Mouse (Mus musculus) macrophage (primary cell): ENCODE measurements around the gene Psmb2. TPM values are rescaled to one million over a fixed set of nuclear protein-coding genes. Genes with fewer than 3 reads are reported as not detected.

ENCODE experiments used
- H3K27ac ChIP-seq: fragments of 350-480 bp; formaldehyde crosslinking; 2 replicates; pipeline ENCODE4 v1.9.0; 2021
- H3K36me3 ChIP-seq: fragments of 350-480 bp; formaldehyde crosslinking; 2 replicates; pipeline ENCODE4 v1.9.0; 2021; ENCODE audit errors: inconsistent target
- H3K4me3 ChIP-seq: fragments of 350-480 bp; formaldehyde crosslinking; 2 replicates; pipeline ENCODE4 v1.9.0; 2021; ENCODE audit errors: inconsistent target
- H3K79me2 ChIP-seq: fragments of 350-480 bp; formaldehyde crosslinking; 2 replicates; pipeline ENCODE4 v1.9.0; 2021; ENCODE audit errors: inconsistent target
- WGBS: methylation state at CpG from one replicate; pipeline ENCODE4 v1.1.7; 2026; ENCODE audit warnings: inconsistent platforms; ENCODE audit not compliant: missing documents; 5-methylcytosine and 5-hydroxymethylcytosine counted together
- polyA plus RNA-seq: library from polyadenylated mRNA; stranded (reverse); fragments of 250-400 nt; gene quantifications from 3 replicates; pipeline ENCODE4 v1.2.4, GENCODE M21; 2018; ENCODE audit warnings: inconsistent platforms

Gene Psmb2
- polyA plus RNA-seq, 1 experiment from 2014 or later = 164 TPM

GRCm38 (mm10) chr4:126752608-126753141 is 75.2 kb downstream of the Psmb2 start:
- Histone ChIP-seq H3K79me2 (peaks cover 23% of the 10 kb centered on the region; the same call in 1 of the 2 replicates), H3K36me3 (peaks cover 9% of the 10 kb centered on the region; the same call in 1 of the 2 replicates), H3K27ac (0 out of 2 replicates have a peak overlapping the region, but pooled peaks have one; percentile 29), H3K4me3 (peak overlapping the region; percentile 90)
- WGBS = 1% methylated on average over 23 of the region's 23 CpGs

- Histone ChIP-seq H3K79me2 (peaks cover 23% of the 10 kb centered on the region; the same call in 1 of the 2 replicates), H3K27ac (peak within 1 kb of the TSS; percentile 62), H3K36me3 (peaks cover 5% of the 10 kb centered on the region; the same call in 1 of the 2 replicates), H3K4me3 (peak within 1 kb of the TSS; percentile 90)
- under 1% methylated on average over 66 of the region's 71 CpGs for WGBS
Observed at GRCm38 (mm10) chr4:126753268-126754230, 76.1 kb downstream of the Psmb2 start, which contains the start of the genes Ncdn and AU040320. Ncdn (minus strand) TSS chr4:126753438. AU040320 (plus strand) TSS chr4:126753544.

GRCm38 (mm10) chr4:126754231-126754611 is 76.8 kb downstream of the Psmb2 start:
- WGBS = under 1% methylated on average over 12 of the region's 12 CpGs
- peaks cover 23% of the 10 kb centered on the region; the same call in 1 of the 2 replicates for H3K79me2 ChIP-seq
- H3K4me3 ChIP-seq = peak overlapping the region; percentile 90
- peaks cover under 1% of the 10 kb centered on the region; the same call in 1 of the 2 replicates for H3K36me3 ChIP-seq
- H3K27ac ChIP-seq = peak overlapping the region; percentile 62

DNA sequence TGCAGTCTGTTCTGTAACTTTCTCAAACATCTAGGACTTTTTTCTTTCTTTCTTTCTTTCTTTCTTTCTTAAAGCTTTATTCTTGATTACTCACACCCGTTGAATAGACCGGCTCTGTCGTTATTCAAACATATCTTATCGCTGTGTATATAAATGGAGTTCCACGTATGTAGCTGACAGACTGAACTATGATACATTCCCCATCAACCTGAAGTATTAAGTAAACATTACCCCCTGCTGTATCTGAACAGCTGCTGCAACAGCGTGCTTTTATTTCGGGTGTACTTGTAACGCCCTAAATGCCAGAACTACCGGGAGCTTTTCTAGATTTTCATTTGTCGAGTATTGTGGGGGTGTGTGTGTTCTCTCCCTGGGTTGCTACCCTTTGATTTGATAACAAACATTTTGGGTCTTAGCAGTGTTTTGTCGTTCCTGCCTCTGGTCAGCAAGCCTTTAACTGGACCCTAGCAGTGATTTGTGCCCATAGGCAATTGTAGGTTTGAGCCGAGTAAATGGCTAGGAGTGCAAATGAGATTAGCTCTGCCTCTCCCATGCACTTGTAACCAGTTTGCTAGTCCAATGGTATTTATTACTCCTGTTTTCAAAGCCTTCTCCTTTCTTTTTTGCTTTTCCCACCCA is 77.4 kb downstream of the Psmb2 start:
- Histone ChIP-seq H3K27ac (no peak overlapping the region), H3K36me3 (peaks cover 2% of the 10 kb centered on the region; the same call in 1 of the 2 replicates), H3K4me3 (peak overlapping the region; percentile 90; the same call in 1 of the 2 replicates), H3K79me2 (peaks cover 23% of the 10 kb centered on the region; the same call in 1 of the 2 replicates)
- 80% methylated on average over 12 of the region's 12 CpGs for WGBS

- Histone ChIP-seq H3K27ac (no peak overlapping the region), H3K4me3 (no peak overlapping the region), H3K36me3 (peaks cover 18% of the 10 kb centered on the region), H3K79me2 (peaks cover 23% of the 10 kb centered on the region; the same call in 1 of the 2 replicates)
- 96% methylated on average over 4 of the region's 4 CpGs for WGBS
Observed at GRCm38 (mm10) chr4:126756766-126757165, 79.3 kb downstream of the Psmb2 start.

- peaks cover 15% of the 10 kb centered on the region; the same call in 1 of the 2 replicates for H3K79me2 ChIP-seq
- 90% methylated on average over 5 of the region's 5 CpGs for WGBS
- H3K27ac ChIP-seq = no peak overlapping the region
- H3K4me3 ChIP-seq = no peak overlapping the region
- H3K36me3 ChIP-seq = peaks cover 32% of the 10 kb centered on the region
Observed at GRCm38 (mm10) chr4:126758299-126758698, 80.9 kb downstream of the Psmb2 start.

Other genes starting within 250 kb of the Psmb2 start
- gene Ago3, start 248.1 kb upstream of the Psmb2 start, polyA plus RNA-seq = 9.3 to 11.7 TPM (median 9.4 TPM) in 3 replicates
- 20.9 to 22.7 TPM (median 22.2 TPM) in 3 replicates for gene Ago1, start 209.0 kb upstream of the Psmb2 start, polyA plus RNA-seq
- 5.6 to 10.3 TPM (median 6.6 TPM) in 3 replicates for gene Ago4, start 144.2 kb upstream of the Psmb2 start, polyA plus RNA-seq
- 1.1 to 13.8 TPM (median 13.0 TPM) in 3 replicates for gene Clspn, start 120.7 kb upstream of the Psmb2 start, polyA plus RNA-seq
- 9.7 to 13.2 TPM (median 11.6 TPM) in 3 replicates for gene 5730409E04Rik, start 67.8 kb upstream of the Psmb2 start, polyA plus RNA-seq
- not detected in 3 replicates for gene Tfap2e, start 58.6 kb downstream of the Psmb2 start, polyA plus RNA-seq
- 9.4 to 21.9 TPM (median 12.3 TPM) in 3 replicates for gene Ncdn, start 75.8 kb downstream of the Psmb2 start, polyA plus RNA-seq
- 25.7 to 27.5 TPM (median 26.7 TPM) in 3 replicates for gene AU040320, start 75.9 kb downstream of the Psmb2 start, polyA plus RNA-seq